Comparison of ENCODE assay signal across 7 mouse cellular contexts in the genomic region with DNA sequence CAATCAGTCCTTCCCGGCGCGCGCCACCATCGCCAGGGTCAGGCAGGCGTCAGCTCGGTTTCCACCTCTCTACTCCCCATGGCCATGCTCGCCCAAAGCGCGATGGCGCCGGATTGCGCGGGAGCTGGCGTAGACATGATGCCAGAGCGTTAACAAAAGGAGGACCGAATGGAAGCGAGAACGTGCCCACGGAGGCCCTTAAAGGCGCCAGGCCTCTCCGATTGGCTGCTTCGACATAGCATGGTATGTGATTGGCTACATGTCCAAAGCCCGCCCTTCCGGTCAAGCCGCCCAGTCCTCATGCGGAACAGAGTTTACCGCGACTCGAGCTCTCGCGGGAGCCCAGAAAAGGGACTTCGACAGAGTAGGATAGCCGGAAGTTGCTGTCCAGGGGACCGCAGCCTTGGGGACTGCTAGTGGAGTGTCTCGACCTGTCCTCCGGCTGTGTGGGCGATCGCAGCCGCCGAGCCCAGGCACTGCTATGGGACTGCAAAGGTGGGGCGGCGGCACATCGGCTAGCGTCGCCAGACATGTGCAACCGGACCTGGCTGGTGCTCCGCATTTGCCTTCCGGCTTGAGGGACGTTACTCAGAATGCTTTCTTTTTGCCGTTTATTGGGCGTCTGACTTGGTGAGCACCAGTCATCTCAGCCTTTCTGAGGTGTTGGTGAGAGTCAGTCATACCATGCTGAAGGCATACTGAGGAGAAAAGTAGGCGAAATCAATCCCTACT. TPM values are rescaled to one million over a fixed set of nuclear protein-coding genes. Genes with fewer than 3 reads are reported as not detected.
DNase-seq lines count a peak whose midpoint lies in the region; ATAC-seq and TF ChIP-seq lines count a peak whose summit lies in the region.

No protein-coding gene starts in this region.

- H3K9ac ChIP-seq in intestine, postnatal 0 days (ENCODE audit: low read depth, low read length), result peak overlapping the region; percentile 83
- H3K9ac ChIP-seq in midbrain, embryonic 12.5 days (replicated peaks), result peak overlapping the region; percentile 91

- peak overlapping the region; percentile 88 for H3K4me3 ChIP-seq in embryonic facial prominence, embryonic 10.5 days
- H3K4me3 ChIP-seq in intestine, postnatal 0 days (ENCODE audit: low read depth, low read length), result peak overlapping the region; percentile 62
- peak overlapping the region; percentile 81 for H3K4me3 ChIP-seq in midbrain, embryonic 12.5 days
- peak overlapping the region; percentile 81 for H3K4me3 ChIP-seq in small intestine, adult 2 months (ENCODE audit: low read depth, low read length)

- TF ChIP-seq CTCF in intestine, postnatal 0 days (IDR thresholded peaks at IDR 0.05; ENCODE audit: low read depth), result no peak
- TF ChIP-seq CTCF in small intestine, adult 2 months (IDR thresholded peaks at IDR 0.05; ENCODE audit: extremely low read depth, insufficient read length, insufficient replicate concordance, low read depth, low read length), result no peak

- peak; percentile 93 for DNase-seq in adrenal gland, postnatal 10 days
- peak; percentile 97 for DNase-seq in embryonic facial prominence, embryonic 10.5 days (ENCODE audit: low spot score)
- DNase-seq in gonadal fat pad, adult 2 months (ENCODE audit: low read depth), result peak; percentile 84
- DNase-seq in left cerebral cortex, postnatal 4 days, result peak; percentile 96

- intact Hi-C loops in left cerebral cortex, postnatal 4 days (cut with DNase I), result loop anchor here (2.0 to 10.0 kb wide), 2 partner anchors 65 to 89 kb away; partner anchors contain the start of gene Cops4

- no peaks in the 10 kb centered on the region for H3K9me3 ChIP-seq in embryonic facial prominence, embryonic 10.5 days
- no peaks in the 10 kb centered on the region for H3K9me3 ChIP-seq in intestine, postnatal 0 days (ENCODE audit: control insufficient read depth)
- H3K9me3 ChIP-seq in midbrain, embryonic 12.5 days, result no peaks in the 10 kb centered on the region

- under 1% methylated on average over 53 of the region's 53 CpGs for WGBS in embryonic facial prominence, embryonic 10.5 days
- under 1% methylated on average over 53 of the region's 53 CpGs for WGBS in intestine, postnatal 0 days
- WGBS in midbrain, embryonic 12.5 days, result under 1% methylated on average over 53 of the region's 53 CpGs
- WGBS in small intestine, adult 2 months, result under 1% methylated on average over 53 of the region's 53 CpGs

- peaks cover 40% of the 10 kb centered on the region for H3K36me3 ChIP-seq in embryonic facial prominence, embryonic 10.5 days (replicated peaks)
- no peaks in the 10 kb centered on the region; the same call in 1 of the 2 replicates for H3K36me3 ChIP-seq in intestine, postnatal 0 days (ENCODE audit: control insufficient read depth, insufficient read depth)
- H3K36me3 ChIP-seq in midbrain, embryonic 12.5 days, result peaks cover 35% of the 10 kb centered on the region
- H3K36me3 ChIP-seq in small intestine, adult 2 months (ENCODE audit: control insufficient read depth, insufficient read depth, low read length), result peaks cover 8% of the 10 kb centered on the region

- peak; percentile 87 for TF ChIP-seq POLR2A in small intestine, adult 2 months (IDR thresholded peaks at IDR 0.05; ENCODE audit: low read depth, low read length)

- H3K4me1 ChIP-seq in embryonic facial prominence, embryonic 10.5 days, result peaks cover 47% of the 10 kb centered on the region
- peaks cover 15% of the 10 kb centered on the region; the same call in 1 of the 2 replicates for H3K4me1 ChIP-seq in intestine, postnatal 0 days (replicated peaks; ENCODE audit: control insufficient read depth, insufficient read depth, low read length)
- H3K4me1 ChIP-seq in midbrain, embryonic 12.5 days, result peaks cover 43% of the 10 kb centered on the region
- peaks cover 12% of the 10 kb centered on the region for H3K4me1 ChIP-seq in small intestine, adult 2 months (ENCODE audit: control insufficient read depth, insufficient read depth, insufficient read length, low read length)

- H3K27ac ChIP-seq in embryonic facial prominence, embryonic 10.5 days (replicated peaks), result peak overlapping the region; percentile 98
- peak overlapping the region; percentile 87 for H3K27ac ChIP-seq in intestine, postnatal 0 days (ENCODE audit: low read depth, low read length)
- H3K27ac ChIP-seq in midbrain, embryonic 12.5 days (replicated peaks), result peak overlapping the region; percentile 91
- H3K27ac ChIP-seq in small intestine, adult 2 months (ENCODE audit: insufficient read depth, low read depth, low read length), result peak overlapping the region; percentile 82

- H3K4me2 ChIP-seq in intestine, postnatal 0 days (replicated peaks; ENCODE audit: low read depth), result peak overlapping the region; percentile 83
- peak overlapping the region; percentile 95 for H3K4me2 ChIP-seq in midbrain, embryonic 12.5 days (replicated peaks)

- no peaks in the 10 kb centered on the region for H3K27me3 ChIP-seq in embryonic facial prominence, embryonic 10.5 days (replicated peaks; ENCODE audit: low read depth, poor library complexity, severe bottlenecking)
- H3K27me3 ChIP-seq in intestine, postnatal 0 days (replicated peaks; ENCODE audit: control insufficient read depth, insufficient read depth, low read length), result no peaks in the 10 kb centered on the region
- no peaks in the 10 kb centered on the region for H3K27me3 ChIP-seq in midbrain, embryonic 12.5 days
- H3K27me3 ChIP-seq in small intestine, adult 2 months (ENCODE audit: control insufficient read depth, insufficient read depth, low read length), result no peaks in the 10 kb centered on the region

- peak; percentile 99 for ATAC-seq in intestine, postnatal 0 days
- peak; percentile 99 for ATAC-seq in midbrain, embryonic 12.5 days (ENCODE audit: low FRiP score, low read depth)

RNA-seq across cellular contexts. Expression of gene Sec31a, which starts 13.5 kb away (rescaled TPM):
- 100 to 1,000 TPM; 149 to 150 TPM for total RNA-seq in adrenal gland, postnatal 10 days (2021)
- 117 and 125 TPM in 2 replicates for polyA plus RNA-seq in embryonic facial prominence, embryonic 10.5 days (2016; fragmentation: Nextera tagmentation; extraction: Ambion mirVana)
- 342 and 346 TPM in 2 replicates for polyA plus RNA-seq in gonadal fat pad, adult 2 months (2012; rRNA removed)
- polyA plus RNA-seq in intestine, postnatal 0 days (2015; fragmentation: Nextera tagmentation; extraction: Ambion mirVana), result 230 and 242 TPM in 2 replicates
- 100 to 1,000 TPM; 104 to 115 TPM for total RNA-seq in left cerebral cortex, postnatal 4 days (2021)
- 101 and 108 TPM in 2 replicates for polyA plus RNA-seq in midbrain, embryonic 12.5 days (2016; fragmentation: Nextera tagmentation; extraction: Ambion mirVana)
- 331 and 688 TPM in 2 replicates for polyA plus RNA-seq in small intestine, adult 2 months (2012; rRNA removed)

Comparison
In these comparisons a context has a peak if more than half of its experiments do, and no peak if none do; other contexts are left out.
1. Peak in every context shown above with its lines: DNase-seq, ATAC-seq, H3K4me3 ChIP-seq and H3K27ac ChIP-seq.